Mouse (Mus musculus): Measurements from ENCODE around the gene Tmem210.
A peak's percentile ranks its signal among the peaks of the same experiment; 100 is the strongest.
"Not testable (repeated sequence)": the region's sequence is repeated elsewhere in the genome, so short reads cannot be mapped to it uniquely, and the experiment has no call there.

Tmem210 gene

GRCm38 (mm10) chr2:25287927-25288649 is at the start of gene Tmem210:
TSS of gene Tmem210 (plus strand) at chr2:25288145.
- DNase-seq (ENCODE audit: low spot score in 2 of 2) = no peak

GRCm38 (mm10) chr2:25239766-25240165 is 48.2 kb upstream of the Tmem210 start:
- DNase-seq (ENCODE audit: low spot score in 2 of 2) = no peak

- no peak for DNase-seq (ENCODE audit: low spot score in 2 of 2)
Measured at GRCm38 (mm10) chr2:25240310-25240709, 47.6 kb upstream of the Tmem210 start.

- DNase-seq (ENCODE audit: low spot score in 2 of 2) = peak in 1 of 2 experiments; percentile 45
Measured at GRCm38 (mm10) chr2:25240723-25241437, 47.1 kb upstream of the Tmem210 start.

- DNase-seq (ENCODE audit: low spot score in 2 of 2) = no peak
Measured at GRCm38 (mm10) chr2:25241438-25241775, 46.5 kb upstream of the Tmem210 start.

GRCm38 (mm10) chr2:25242101-25242506 is 45.8 kb upstream of the Tmem210 start, which contains the start of the genes Rnf208 and Cysrt1:
TSS of gene Rnf208 (plus strand) at chr2:25242255.
TSS of gene Cysrt1 (minus strand) at chr2:25242452.
- peak in 1 of 2 experiments; percentile 30 for DNase-seq (ENCODE audit: low spot score in 2 of 2)

GRCm38 (mm10) chr2:25243342-25243741 is 44.6 kb upstream of the Tmem210 start:
- DNase-seq (ENCODE audit: low spot score in 2 of 2) = no peak

GRCm38 (mm10) chr2:25244144-25244543 is 43.8 kb upstream of the Tmem210 start:
- no peak for DNase-seq (ENCODE audit: low spot score in 2 of 2)

GRCm38 (mm10) chr2:25246183-25247072 is 41.5 kb upstream of the Tmem210 start, which contains the start of gene AL732309.1:
TSS of gene AL732309.1 (minus strand) at chr2:25246863.
- DNase-seq (ENCODE audit: low spot score in 2 of 2) = no peak

GRCm38 (mm10) chr2:25252331-25252730 is 35.6 kb upstream of the Tmem210 start:
- no peak for DNase-seq (ENCODE audit: low spot score in 2 of 2)

GRCm38 (mm10) chr2:25255284-25255779 is 32.6 kb upstream of the Tmem210 start, which contains the start of gene Tmem203:
TSS of gene Tmem203 (plus strand) at chr2:25255439.
- peak; percentile 66 to 86 for DNase-seq (ENCODE audit: low spot score in 2 of 2)

- DNase-seq (ENCODE audit: low spot score in 2 of 2) = not testable (repeated sequence)
Measured at GRCm38 (mm10) chr2:25256443-25257109, 31.4 kb upstream of the Tmem210 start.

GRCm38 (mm10) chr2:25257250-25257649 is 30.7 kb upstream of the Tmem210 start:
- not testable (repeated sequence) for DNase-seq (ENCODE audit: low spot score in 2 of 2)

- no peak for DNase-seq (ENCODE audit: low spot score in 2 of 2)
Measured at GRCm38 (mm10) chr2:25258887-25259286, 29.1 kb upstream of the Tmem210 start.

- no peak for DNase-seq (ENCODE audit: low spot score in 2 of 2)
Measured at GRCm38 (mm10) chr2:25261870-25262269, 26.1 kb upstream of the Tmem210 start.

- DNase-seq (ENCODE audit: low spot score in 2 of 2) = peak; percentile 79 to 92
Measured at GRCm38 (mm10) chr2:25262291-25262767, 25.6 kb upstream of the Tmem210 start, which contains the start of gene Tprn. TSS of gene Tprn (plus strand) at chr2:25262618.

- DNase-seq (ENCODE audit: low spot score in 2 of 2) = peak in 1 of 2 experiments; percentile 80
Measured at GRCm38 (mm10) chr2:25262795-25263622, 24.9 kb upstream of the Tmem210 start.

GRCm38 (mm10) chr2:25263623-25264285 is 24.2 kb upstream of the Tmem210 start:
- DNase-seq (ENCODE audit: low spot score in 2 of 2) = no peak

GRCm38 (mm10) chr2:25264286-25264660 is 23.7 kb upstream of the Tmem210 start:
- no peak for DNase-seq (ENCODE audit: low spot score in 2 of 2)

All from cerebellum, postnatal 4 days (tissue).